Mouse (Mus musculus) NIH3T3 (cell line): ENCODE data around the gene Dhrs13.

Experiments used
- DNase-seq: peaks from one replicate; pipeline ENCODE4 v3.0.0-alpha.2; 2012; ENCODE audit warnings: low read depth

Gene Dhrs13

GRCm38 (mm10) chr11:78031947-78032808 lies at the start of gene Dhrs13:
Gene Dhrs13, plus strand, starts transcription at chr11:78032280.
- DNase-seq: peak; percentile 98

DNA sequence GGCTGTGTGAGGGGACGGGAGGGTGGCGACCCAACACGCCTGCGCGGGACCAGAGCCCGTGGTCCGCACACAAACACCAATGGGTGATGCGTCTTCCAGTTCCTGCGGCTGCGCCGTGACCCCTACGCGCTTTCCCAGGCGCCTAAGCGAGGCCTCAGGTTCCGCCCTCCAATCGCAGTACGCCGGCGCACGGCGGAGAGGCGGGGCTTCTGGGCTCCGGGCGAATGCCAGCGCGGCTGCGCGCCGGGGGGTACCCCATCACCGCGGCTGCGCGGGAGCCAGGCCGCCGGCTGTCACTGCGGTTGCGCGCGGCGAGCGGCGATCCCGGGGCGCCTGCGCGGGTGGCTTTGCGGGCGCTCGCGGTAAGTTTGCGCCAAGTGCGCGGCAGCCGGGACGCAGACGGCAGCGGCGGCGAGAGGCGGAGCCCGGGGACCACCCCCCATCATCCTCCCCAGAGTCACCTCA lies 49.6 kb upstream of the Dhrs13 start, which contains the start of gene Phf12:
Gene Phf12 (plus strand): TSS at position 314 of the 465 bp plus-strand sequence.
- peak; percentile 100 for DNase-seq

DNA sequence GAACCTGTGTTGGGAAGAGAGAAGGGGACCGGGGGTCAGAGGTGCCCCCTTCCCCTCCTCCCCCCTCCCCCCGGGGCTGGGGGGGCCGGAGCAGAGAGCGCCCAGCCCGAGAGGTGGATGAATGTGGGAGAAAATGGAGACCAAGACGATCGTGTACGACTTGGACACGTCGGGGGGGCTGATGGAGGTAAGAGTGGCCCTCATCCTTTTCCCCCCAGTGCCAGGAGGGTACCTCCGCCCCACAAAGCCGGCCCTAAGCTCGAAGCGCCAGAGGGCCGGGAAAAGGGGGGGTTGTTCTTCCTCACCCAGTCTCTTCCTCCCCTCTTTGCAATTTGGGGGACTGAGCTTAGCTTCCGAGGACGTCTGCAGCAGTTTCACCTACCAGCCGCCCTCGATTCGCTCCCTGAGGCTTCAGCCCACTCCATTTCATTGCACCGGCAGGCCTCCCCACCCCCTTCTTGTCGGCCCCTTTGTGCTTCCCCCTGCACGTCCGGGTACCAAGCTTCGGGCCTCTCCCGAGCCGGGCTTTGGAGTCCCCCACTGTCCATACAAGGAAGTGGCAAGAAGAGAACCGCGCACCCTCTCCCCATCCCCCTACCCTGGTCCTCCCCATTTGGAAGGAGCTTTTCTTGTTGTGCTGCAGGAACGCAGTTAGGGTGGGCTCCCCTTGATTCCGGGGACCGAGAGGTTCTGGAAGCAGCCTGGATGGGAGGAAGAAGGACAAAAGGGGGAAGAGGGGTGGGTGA lies 48.7 kb upstream of the Dhrs13 start:
- DNase-seq: peak; percentile 73

DNA sequence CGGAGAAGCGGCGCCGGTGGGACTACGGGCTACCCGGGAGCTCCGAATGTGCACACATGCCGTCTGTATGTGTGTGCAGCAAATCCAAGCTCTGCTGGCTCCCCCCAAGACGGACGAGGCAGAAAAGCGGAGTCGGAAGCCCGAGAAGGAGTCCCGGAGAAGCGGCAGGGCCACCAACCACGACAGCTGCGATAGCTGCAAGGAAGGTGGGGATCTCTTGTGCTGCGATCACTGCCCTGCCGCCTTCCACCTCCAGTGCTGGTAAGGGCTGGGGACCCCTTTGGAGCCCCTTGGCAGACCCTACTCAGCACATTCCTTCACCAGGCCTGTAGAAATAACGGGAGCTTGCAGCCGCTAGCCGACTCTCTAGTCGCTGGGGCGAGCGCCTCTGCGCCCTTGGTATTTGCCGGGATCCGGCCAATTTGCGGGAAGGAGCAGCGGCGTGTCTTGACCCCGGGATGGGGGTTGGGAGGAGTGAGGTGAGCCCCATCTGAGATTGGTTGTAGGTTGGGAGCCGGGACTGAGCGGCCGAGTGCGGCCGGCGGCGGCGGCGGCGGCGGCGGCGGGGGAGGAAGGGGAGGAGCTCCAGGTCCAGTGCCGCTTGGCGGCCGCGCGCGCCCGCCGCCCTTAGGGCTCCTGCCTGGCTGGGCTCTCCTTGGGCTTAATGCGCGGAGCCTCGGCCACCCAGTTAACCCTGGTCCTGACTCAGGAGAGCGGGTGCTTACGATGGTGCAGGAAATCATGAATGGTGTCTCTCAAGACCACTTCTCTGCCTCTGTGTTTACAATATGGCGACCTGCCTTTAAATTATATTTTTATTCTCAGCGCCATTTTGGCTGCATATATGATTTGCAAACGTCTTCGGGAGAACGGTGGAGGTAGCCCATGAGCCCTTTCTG lies 47.9 kb upstream of the Dhrs13 start:
- DNase-seq: peak; percentile 86

DNA sequence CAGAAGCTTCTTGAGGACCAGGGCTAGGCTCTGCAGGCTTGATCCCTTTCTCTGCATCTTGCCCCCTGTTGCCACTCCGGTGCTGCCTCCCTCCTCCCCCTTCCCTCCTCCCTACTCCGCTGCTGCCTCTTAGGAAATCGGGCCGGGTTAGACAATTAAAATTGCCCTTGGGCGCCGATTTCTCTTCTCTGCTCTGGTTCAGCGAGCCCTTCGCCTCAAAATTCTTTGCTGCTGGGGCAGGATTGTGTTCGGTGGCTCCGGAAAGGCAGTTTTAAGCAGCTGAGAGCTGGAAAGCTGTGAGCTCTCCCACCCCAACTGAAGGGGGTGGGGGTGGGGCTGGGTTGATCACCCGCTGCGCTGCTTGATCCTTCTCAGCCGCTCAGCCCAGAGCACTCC lies 47.2 kb upstream of the Dhrs13 start:
- peak; percentile 70 for DNase-seq

DNA sequence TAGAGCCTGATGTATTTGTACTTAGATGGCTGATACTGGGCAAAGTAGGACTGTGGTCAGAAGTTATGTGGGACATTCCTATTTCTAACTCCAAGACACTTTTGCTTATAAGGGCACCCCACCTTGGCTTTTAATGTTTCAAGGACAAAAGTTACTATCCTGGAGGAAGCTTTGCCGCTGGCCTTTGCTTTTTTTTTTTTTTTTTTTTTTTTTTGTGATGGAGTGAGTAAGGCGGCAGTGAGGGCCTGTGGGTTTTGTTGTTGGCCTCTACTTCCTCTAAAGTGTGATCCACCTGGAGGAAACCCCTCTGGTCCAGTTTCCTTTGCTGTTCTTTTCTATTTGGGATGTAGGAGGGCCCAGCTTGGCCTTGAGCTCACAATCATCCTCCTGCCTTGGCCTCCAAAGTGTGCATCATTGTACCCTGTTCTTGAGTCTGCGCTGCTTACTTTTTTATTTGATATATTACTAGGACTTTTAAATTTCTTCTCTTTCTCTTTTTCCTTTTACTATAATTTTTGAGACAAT lies 46.5 kb upstream of the Dhrs13 start:
- no peak for DNase-seq

- DNase-seq: peak; percentile 70
These were observed 42.9 kb upstream of the Dhrs13 start for GRCm38 (mm10) chr11:77989071-77989690.

GRCm38 (mm10) chr11:77995556-77995955 lies 36.5 kb upstream of the Dhrs13 start:
- DNase-seq: no peak

- no peak for DNase-seq
These were observed 25.6 kb upstream of the Dhrs13 start for GRCm38 (mm10) chr11:78006446-78006845.

DNA sequence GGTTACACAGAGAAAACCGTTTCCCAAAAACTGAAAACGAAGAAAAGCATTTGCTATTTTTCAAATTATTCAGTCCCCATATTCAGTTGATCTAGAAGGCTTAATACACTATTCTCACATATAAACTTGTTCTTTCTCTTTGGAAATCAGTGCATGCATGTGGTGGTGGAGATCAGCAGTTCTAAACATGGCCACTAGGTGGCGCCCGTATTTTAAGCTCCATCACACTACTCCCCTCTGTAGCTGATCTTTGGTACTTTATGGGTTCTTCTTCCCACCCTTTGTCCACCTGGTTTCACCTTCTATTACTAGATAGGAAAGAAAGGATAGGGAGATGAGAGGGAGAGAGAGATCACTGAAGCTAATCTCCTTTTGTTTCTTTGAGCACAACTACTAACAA lies 12.4 kb upstream of the Dhrs13 start:
- peak; percentile 91 for DNase-seq

DNA sequence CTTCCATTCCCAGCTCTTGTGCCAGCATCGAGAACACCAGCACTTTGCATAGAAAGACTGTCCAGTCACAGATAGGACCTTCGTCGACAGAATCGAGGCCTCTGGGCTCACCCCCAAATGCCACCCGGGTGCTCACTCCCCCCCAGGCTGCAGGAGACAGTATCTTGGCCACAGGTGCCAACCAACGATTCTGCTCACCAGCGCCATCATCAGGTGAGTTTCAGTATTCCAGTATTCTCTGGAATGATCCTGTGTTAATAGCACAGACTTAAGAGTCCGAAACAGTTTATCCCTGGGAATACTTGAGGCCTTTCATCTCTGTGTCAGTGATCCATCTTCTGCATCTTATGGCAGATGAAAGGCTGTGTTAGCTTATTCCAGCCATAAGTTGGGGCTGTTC lies 8.5 kb upstream of the Dhrs13 start:
- peak; percentile 62 for DNase-seq

GRCm38 (mm10) chr11:78029240-78029639 lies 2.8 kb upstream of the Dhrs13 start:
- DNase-seq: no peak

DNA sequence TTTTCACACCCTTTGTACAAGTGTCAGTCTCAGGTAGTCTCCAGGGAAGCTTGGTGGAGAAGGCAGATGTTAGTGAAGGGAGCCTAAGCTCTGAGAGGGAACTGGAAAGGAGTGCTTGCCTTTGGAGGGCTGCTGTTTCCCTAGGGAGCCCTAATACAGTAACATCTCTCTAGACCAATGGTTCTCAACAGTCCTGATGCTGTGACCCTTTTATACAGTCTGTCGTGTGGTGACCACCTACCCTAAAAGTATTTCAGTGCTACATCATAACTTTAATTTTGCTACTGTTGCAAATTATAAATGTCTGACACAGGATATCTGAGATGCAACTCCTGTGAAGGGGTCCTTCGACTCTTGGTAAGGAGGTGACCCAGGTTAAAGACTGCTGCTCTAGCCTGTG lies 1.5 kb upstream of the Dhrs13 start:
- no peak for DNase-seq

DNA sequence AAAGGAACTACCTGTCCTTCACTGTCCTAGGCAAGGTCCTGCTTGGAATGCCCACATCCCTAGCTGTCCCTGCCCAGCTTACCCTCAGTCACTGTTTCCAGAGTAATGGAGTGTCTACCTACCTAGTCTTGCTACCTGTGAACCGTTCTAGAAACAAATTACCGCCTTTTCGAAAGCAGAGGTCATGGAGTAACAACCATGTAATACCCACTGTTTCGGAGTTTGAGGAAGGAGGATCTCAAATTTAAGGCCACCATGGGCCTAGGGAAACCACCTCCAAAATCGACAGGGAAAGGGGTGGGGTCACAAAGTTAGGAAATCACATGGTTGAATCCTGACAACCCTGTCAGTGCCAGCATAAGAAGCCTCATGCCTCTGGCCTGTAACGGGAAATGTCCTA lies 691 bp upstream of the Dhrs13 start:
- DNase-seq: no peak

DNA sequence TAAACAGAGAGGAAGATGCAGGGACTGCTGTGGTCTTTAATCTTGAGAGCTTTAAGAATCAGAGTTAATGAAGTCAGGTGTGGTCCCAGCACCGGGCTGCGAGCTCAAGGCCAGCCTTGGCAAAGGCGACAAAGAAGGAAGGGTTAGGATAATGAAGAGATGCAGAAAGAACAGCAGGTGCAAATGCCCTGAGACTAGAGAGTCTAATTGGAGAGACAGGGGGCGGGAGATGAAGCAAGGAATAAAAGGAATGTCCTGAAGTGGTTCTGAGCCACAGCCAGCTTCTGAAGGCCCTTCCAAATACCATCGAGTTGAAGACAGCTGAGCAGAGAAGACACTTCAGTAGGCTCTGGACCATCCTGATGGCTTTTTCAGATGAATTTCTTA lies 722 bp downstream of the Dhrs13 start:
- DNase-seq: peak; percentile 12

DNA sequence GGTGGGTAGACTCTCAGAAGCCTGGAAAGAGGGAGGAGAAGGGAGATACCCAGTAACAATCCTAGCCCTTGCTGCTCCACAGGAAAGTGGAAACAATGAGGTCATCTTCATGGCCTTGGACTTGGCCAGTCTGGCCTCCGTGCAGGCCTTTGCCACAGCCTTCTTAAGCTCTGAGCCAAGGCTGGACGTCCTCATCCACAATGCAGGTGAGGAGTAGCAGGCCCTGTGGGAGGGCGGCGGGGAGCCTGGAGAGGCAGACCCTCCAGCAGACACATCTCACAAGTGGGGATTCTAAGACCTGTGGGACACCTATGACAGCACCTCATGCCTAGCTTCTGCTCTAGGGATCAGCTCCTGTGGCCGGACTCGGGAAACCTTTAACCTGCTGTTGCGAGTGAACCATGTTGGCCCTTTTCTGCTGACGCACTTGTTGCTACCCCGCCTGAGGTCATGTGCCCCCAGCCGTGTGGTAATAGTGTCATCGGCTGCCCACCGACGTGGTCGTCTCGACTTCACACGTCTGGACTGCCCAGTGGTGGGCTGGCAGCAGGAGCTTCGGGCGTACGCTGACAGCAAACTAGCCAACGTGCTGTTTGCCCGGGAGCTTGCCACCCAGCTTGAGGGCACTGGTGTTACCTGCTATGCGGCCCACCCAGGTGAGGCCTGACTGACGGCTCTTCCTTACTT lies 2.0 kb downstream of the Dhrs13 start:
- DNase-seq: no peak

- DNase-seq: no peak
These were observed 4.7 kb downstream of the Dhrs13 start for GRCm38 (mm10) chr11:78036791-78037190.

DNA sequence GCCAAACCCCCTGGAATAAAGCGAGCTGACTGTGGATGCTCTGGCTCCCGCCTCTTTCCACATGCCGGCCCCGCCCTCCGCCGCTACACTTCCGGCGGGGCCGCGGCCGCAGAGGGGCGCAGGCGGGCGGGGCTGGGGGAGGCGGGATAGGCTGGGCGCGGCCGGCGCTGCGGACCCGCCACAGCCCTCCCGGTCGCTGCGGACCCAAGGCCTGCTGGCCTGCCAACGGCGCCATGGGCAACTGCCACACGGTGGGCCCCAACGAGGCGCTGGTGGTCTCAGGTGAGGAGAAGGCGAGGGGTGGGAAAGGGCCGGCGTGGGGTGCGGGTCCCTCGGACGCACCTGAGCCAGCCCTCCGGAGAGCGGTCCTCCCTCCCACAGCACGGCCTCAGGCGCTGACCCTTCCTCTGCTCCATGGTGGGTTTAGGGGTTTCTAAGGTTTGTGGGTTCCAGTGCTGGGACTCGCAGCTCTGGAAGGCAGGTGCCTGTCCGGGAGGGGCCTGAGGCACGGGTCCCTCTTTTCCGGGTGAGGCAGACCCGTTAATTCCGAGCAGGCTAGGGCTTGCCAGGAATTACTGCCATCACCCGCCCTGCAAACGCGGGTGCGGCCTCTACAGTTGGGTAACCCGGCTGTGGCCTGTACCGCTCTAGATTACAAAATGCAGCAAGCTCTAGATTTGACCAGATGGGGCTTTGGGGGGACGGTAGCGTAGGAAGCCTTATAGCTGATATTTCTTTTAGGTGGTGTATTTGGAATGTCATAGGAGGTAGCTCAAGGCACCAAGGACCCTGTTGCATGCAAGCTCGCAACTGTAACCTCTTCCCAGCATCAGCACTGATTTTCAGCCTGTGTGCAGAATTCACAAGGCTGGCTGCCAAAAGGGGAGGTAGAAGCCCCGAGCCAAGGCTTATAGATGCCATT lies 6.0 kb downstream of the Dhrs13 start, which contains the start of gene Flot2:
Gene Flot2 (plus strand): TSS at position 101 of the 922 bp plus-strand sequence.
- peak; percentile 77 for DNase-seq

DNA sequence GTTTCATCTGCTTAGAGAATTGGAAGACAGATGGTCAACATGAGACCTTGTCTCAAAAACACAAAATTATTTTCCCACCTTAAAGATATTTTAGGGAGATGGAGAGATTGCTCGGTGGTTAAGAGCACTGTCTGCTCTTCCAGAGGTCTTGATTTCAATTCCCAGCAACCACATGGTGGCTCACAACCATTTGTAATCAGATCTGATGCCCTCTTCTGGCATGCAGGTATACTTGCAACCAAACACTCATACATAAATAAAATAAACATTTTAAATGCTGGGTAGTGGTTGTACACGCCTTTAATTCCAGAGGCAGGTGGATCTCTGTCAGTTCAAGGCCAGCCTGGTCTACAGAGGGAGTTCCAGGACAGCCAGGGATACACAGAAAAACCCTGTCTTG lies 8.8 kb downstream of the Dhrs13 start:
- peak; percentile 13 for DNase-seq
